Mouse (Mus musculus) intestine, embryonic 16.5 days (tissue): ENCODE results near the gene Sec63. TPM values are rescaled to one million over a fixed set of nuclear protein-coding genes. Genes with fewer than 3 reads are reported as not detected.
A peak's percentile ranks its signal among the peaks of the same experiment; 100 is the strongest.

ENCODE experiments used
- ATAC-seq: fragments of 200-750 bp; cut with Nextera tagmentation; 2 replicates; pipeline ENCODE4 v1.8.0; 2017; ENCODE audit warnings: moderate TSS enrichment, moderate library complexity
- H3K27ac ChIP-seq: fragments of 300-500 bp; sonication (generic); 2 replicates; pipeline ENCODE4 v1.5.1; 2014; ENCODE audit warnings: mild to moderate bottlenecking, low read length
- H3K27me3 ChIP-seq: fragments of 300-500 bp; sonication (generic); replicated peaks from 2 replicates; pipeline ENCODE4 v1.6.1; 2014; ENCODE audit warnings: low read length, control low read depth, mixed read lengths; ENCODE audit not compliant: control insufficient read depth, insufficient read depth
- H3K36me3 ChIP-seq: fragments of 300-500 bp; sonication (generic); 2 replicates; pipeline ENCODE4 v1.6.1; 2014; ENCODE audit warnings: low read length, control low read depth; ENCODE audit not compliant: control insufficient read depth, insufficient read depth
- H3K4me1 ChIP-seq: fragments of 300-500 bp; sonication (generic); 2 replicates; pipeline ENCODE4 v1.6.1; 2014; ENCODE audit warnings: low read length, control low read depth, mixed read lengths; ENCODE audit not compliant: control insufficient read depth, insufficient read depth
- H3K4me2 ChIP-seq: fragments of 300-500 bp; sonication (generic); 2 replicates; pipeline ENCODE4 v1.6.1; 2014; ENCODE audit warnings: low read depth, low read length, control low read depth
- H3K4me3 ChIP-seq: fragments of 300-500 bp; sonication (generic); 2 replicates; pipeline ENCODE4 v1.5.1; 2014; ENCODE audit warnings: mild to moderate bottlenecking, low read length
- H3K9ac ChIP-seq: fragments of 300-500 bp; sonication (generic); 2 replicates; pipeline ENCODE4 v1.6.1; 2014; ENCODE audit warnings: low read depth, low read length
- H3K9me3 ChIP-seq: fragments of 300-500 bp; sonication (generic); 2 replicates; pipeline ENCODE4 v1.6.1; 2016; ENCODE audit warnings: low read length, control low read depth; ENCODE audit not compliant: control insufficient read depth
- WGBS: fragments of 180-500 bp; shearing (Covaris S2); extraction: QIAGEN DNeasy Blood & Tissue Kit; methylation state at CpG from one replicate; pipeline ENCODE4 v1.1.7; 2014; 5-methylcytosine and 5-hydroxymethylcytosine counted together
- polyA plus RNA-seq: library from polyadenylated mRNA; unstranded; fragments of >200 nt; fragmentation: Nextera tagmentation; extraction: Ambion mirVana; gene quantifications from 2 replicates; pipeline ENCODE4 v1.2.1, GENCODE M21; 2015

Sec63 gene
- polyA plus RNA-seq, 1 experiment from 2014 or later: 22.3 TPM

- Histone ChIP-seq H3K27ac (peak overlapping the region; percentile 66), H3K9me3 (peaks cover 7% of the 10 kb centered on the region; the same call in 1 of the 2 replicates), H3K27me3 (no peaks in the 10 kb centered on the region), H3K9ac (no peak overlapping the region), H3K36me3 (no peaks in the 10 kb centered on the region), H3K4me3 (no peak overlapping the region), H3K4me1 (peaks cover 9% of the 10 kb centered on the region), H3K4me2 (no peak overlapping the region)
- peak; percentile 36; the same call in 1 of the 2 replicates for ATAC-seq
- 16% methylated on average over 5 of the region's 5 CpGs for WGBS
These were observed 94.0 kb downstream of the Sec63 start for GRCm38 (mm10) chr10:42855250-42855649.

GRCm38 (mm10) chr10:42856574-42856973 lies 95.3 kb downstream of the Sec63 start:
- Histone ChIP-seq H3K4me3 (no peak overlapping the region), H3K4me1 (peaks cover 16% of the 10 kb centered on the region), H3K27me3 (no peaks in the 10 kb centered on the region), H3K27ac (no peak overlapping the region), H3K9me3 (peaks cover 7% of the 10 kb centered on the region; the same call in 1 of the 2 replicates), H3K36me3 (no peaks in the 10 kb centered on the region), H3K4me2 (no peak overlapping the region), H3K9ac (no peak overlapping the region)
- WGBS: 95% methylated on average over 9 of the region's 9 CpGs
- ATAC-seq: no peak

- Histone ChIP-seq H3K36me3 (no peaks in the 10 kb centered on the region), H3K9me3 (peaks cover 7% of the 10 kb centered on the region; the same call in 1 of the 2 replicates), H3K9ac (no peak overlapping the region), H3K4me2 (no peak overlapping the region), H3K4me1 (peaks cover 19% of the 10 kb centered on the region), H3K27me3 (no peaks in the 10 kb centered on the region), H3K27ac (no peak overlapping the region), H3K4me3 (no peak overlapping the region)
- WGBS: 91% methylated on average over 2 of the region's 2 CpGs
- no peak for ATAC-seq
These were observed 95.7 kb downstream of the Sec63 start for GRCm38 (mm10) chr10:42857021-42857420.

GRCm38 (mm10) chr10:42859781-42860158 lies 98.5 kb downstream of the Sec63 start:
- Histone ChIP-seq H3K36me3 (no peaks in the 10 kb centered on the region), H3K27ac (no peak overlapping the region), H3K9ac (no peak overlapping the region), H3K4me2 (0 out of 2 replicates have a peak overlapping the region, but pooled peaks have one; percentile 37), H3K9me3 (peaks cover 7% of the 10 kb centered on the region; the same call in 1 of the 2 replicates), H3K4me3 (no peak overlapping the region), H3K27me3 (no peaks in the 10 kb centered on the region), H3K4me1 (peaks cover 27% of the 10 kb centered on the region)
- ATAC-seq: no peak
- WGBS: 36% methylated on average over 2 of the region's 2 CpGs

GRCm38 (mm10) chr10:42860159-42860911 lies 99.0 kb downstream of the Sec63 start, which contains the start of gene Scml4:
Gene Scml4, plus strand, starts transcription at chr10:42860370.
- Histone ChIP-seq H3K27me3 (no peaks in the 10 kb centered on the region), H3K4me1 (peaks cover 25% of the 10 kb centered on the region), H3K4me2 (peak within 1 kb of the TSS; percentile 37), H3K4me3 (0 out of 2 replicates have a peak within 1 kb of the TSS, but pooled peaks have one; percentile 11), H3K9ac (0 out of 2 replicates have a peak within 1 kb of the TSS, but pooled peaks have one; percentile 32), H3K27ac (peak within 1 kb of the TSS; percentile 54), H3K36me3 (no peaks in the 10 kb centered on the region), H3K9me3 (peaks cover 7% of the 10 kb centered on the region; the same call in 1 of the 2 replicates)
- peak; percentile 63 for ATAC-seq
- 43% methylated on average over 17 of the region's 17 CpGs for WGBS

GRCm38 (mm10) chr10:42861446-42861845 lies 100.2 kb downstream of the Sec63 start:
- Histone ChIP-seq H3K27ac (no peak overlapping the region), H3K36me3 (no peaks in the 10 kb centered on the region), H3K4me3 (no peak overlapping the region), H3K4me1 (peaks cover 25% of the 10 kb centered on the region), H3K4me2 (no peak overlapping the region), H3K9me3 (peaks cover 6% of the 10 kb centered on the region; the same call in 1 of the 2 replicates), H3K27me3 (no peaks in the 10 kb centered on the region), H3K9ac (no peak overlapping the region)
- no peak for ATAC-seq
- WGBS: 82% methylated on average over 7 of the region's 7 CpGs

- Histone ChIP-seq H3K27me3 (no peaks in the 10 kb centered on the region), H3K36me3 (no peaks in the 10 kb centered on the region), H3K4me1 (peaks cover 25% of the 10 kb centered on the region), H3K4me2 (peak overlapping the region; percentile 51), H3K27ac (no peak overlapping the region; the same call in 1 of the 2 replicates), H3K9me3 (no peaks in the 10 kb centered on the region), H3K4me3 (peak overlapping the region; percentile 19; the same call in 1 of the 2 replicates), H3K9ac (0 out of 2 replicates have a peak overlapping the region, but pooled peaks have one; percentile 32)
- WGBS: 33% methylated on average over 13 of the region's 13 CpGs
- 0 out of 2 replicates have a peak, but pooled peaks have one; percentile 22 for ATAC-seq
These were observed 100.9 kb downstream of the Sec63 start for GRCm38 (mm10) chr10:42862102-42862740.

GRCm38 (mm10) chr10:42862806-42863205 lies 101.5 kb downstream of the Sec63 start:
- H3K9me3 ChIP-seq: no peaks in the 10 kb centered on the region
- H3K4me3 ChIP-seq: no peak overlapping the region
- H3K27me3 ChIP-seq: no peaks in the 10 kb centered on the region
- WGBS: 70% methylated on average over 4 of the region's 4 CpGs
- H3K36me3 ChIP-seq: no peaks in the 10 kb centered on the region
- no peak overlapping the region for H3K4me2 ChIP-seq
- ATAC-seq: no peak
- H3K27ac ChIP-seq: no peak overlapping the region
- H3K4me1 ChIP-seq: peaks cover 25% of the 10 kb centered on the region
- no peak overlapping the region for H3K9ac ChIP-seq
